Mouse (Mus musculus) MEL (cell line): ENCODE results near the gene Mtmr4. TPM values are rescaled to one million over a fixed set of nuclear protein-coding genes. Genes with fewer than 3 reads are reported as not detected.

Experiments
- DNase-seq: peaks from one replicate; pipeline ENCODE4 v3.0.0; 2011; ENCODE audit warnings: low read depth, low spot score
- H3K27ac ChIP-seq: 2 replicates; pipeline ENCODE4 v1.5.1; 2012; ENCODE audit warnings: low read depth, mild to moderate bottlenecking, control low read depth, low read length, moderate library complexity; ENCODE audit not compliant: control insufficient read depth
- H3K27me3 ChIP-seq, 2 experiments: fragments of 150-350 bp in 1 of 2; sonication (generic) in 1 of 2; 2 replicates each; pipeline ENCODE4 v1.6.1; 2012; ENCODE audit warnings: low read length in 2 of 2, mild to moderate bottlenecking in 2 of 2, improper control_type of control experiment in 1 of 2, moderate library complexity in 1 of 2; ENCODE audit not compliant: insufficient read depth in 2 of 2, control insufficient read depth in 1 of 2
- H3K36me3 ChIP-seq, 2 experiments: 2 replicates each; pipeline ENCODE4 v1.6.1; 2012 to 2014; ENCODE audit warnings: low read length in 2 of 2, improper control_type of control experiment in 1 of 2, inconsistent platforms in 1 of 2, mild to moderate bottlenecking in 1 of 2; ENCODE audit not compliant: insufficient read depth in 2 of 2, control insufficient read depth in 1 of 2
- H3K4me1 ChIP-seq, 2 experiments: fragments of 150-350 bp in 1 of 2; sonication (generic) in 1 of 2; 2 replicates each; pipeline ENCODE4 v1.6.1; 2012; ENCODE audit warnings: low read length in 2 of 2, improper control_type of control experiment in 1 of 2, mild to moderate bottlenecking in 1 of 2; ENCODE audit not compliant: insufficient read depth in 2 of 2, control insufficient read depth in 1 of 2
- H3K4me3 ChIP-seq, 2 experiments: fragments of 150-350 bp in 1 of 2; sonication (generic) in 1 of 2; 2 replicates each; pipeline ENCODE4 v1.5.1; 2012; ENCODE audit warnings: low read depth in 2 of 2, low read length in 2 of 2, mild to moderate bottlenecking in 2 of 2, moderate library complexity in 2 of 2, control low read depth in 1 of 2, improper control_type of control experiment in 1 of 2; ENCODE audit not compliant: control insufficient read depth in 1 of 2, insufficient read depth in 1 of 2
- H3K79me2 ChIP-seq: 2 replicates; pipeline ENCODE4 v1.6.1; 2012; ENCODE audit warnings: mild to moderate bottlenecking, low read length, moderate library complexity; ENCODE audit not compliant: control insufficient read depth, poor library complexity, insufficient read depth
- H3K9ac ChIP-seq: 2 replicates; pipeline ENCODE4 v1.6.1; 2012; ENCODE audit warnings: low read depth, mild to moderate bottlenecking, control low read depth, low read length, moderate library complexity; ENCODE audit not compliant: control insufficient read depth, poor library complexity, severe bottlenecking
- H3K9me3 ChIP-seq: fragments of 150-350 bp; sonication (generic); replicated peaks from 2 replicates; pipeline ENCODE4 v1.6.1; 2012; ENCODE audit warnings: mild to moderate bottlenecking, low read length, improper control_type of control experiment, moderate library complexity; ENCODE audit not compliant: insufficient read depth
- CHD1 ChIP-seq: IDR thresholded peaks from 2 replicates; pipeline ENCODE4 v1.6.1; 2012; ENCODE audit warnings: low read depth, mild to moderate bottlenecking, inconsistent platforms, low read length, improper control_type of control experiment
- CHD2 ChIP-seq: IDR thresholded peaks from 2 replicates; pipeline ENCODE4 v1.6.1; 2011; ENCODE audit warnings: low read length, improper control_type of control experiment
- CTCF ChIP-seq, 3 experiments: IDR thresholded peaks in 2 of 3; conservative IDR thresholded peaks in 1 of 3; 2 replicates each; pipeline ENCODE4 v1.5.1; 2011 to 2012; ENCODE audit warnings: low read length in 3 of 3, low read depth in 2 of 3, mild to moderate bottlenecking in 2 of 3, improper control_type of control experiment in 1 of 3, inconsistent platforms in 1 of 3, mixed read lengths in 1 of 3, moderate library complexity in 1 of 3; ENCODE audit not compliant: control insufficient read depth in 1 of 3, insufficient read depth in 1 of 3, poor library complexity in 1 of 3, severe bottlenecking in 1 of 3
- EP300 ChIP-seq, 2 experiments: IDR thresholded peaks; 2 replicates each; pipeline ENCODE4 v1.6.1; 2011; ENCODE audit warnings: improper control_type of control experiment in 2 of 2, low read length in 2 of 2, low read depth in 1 of 2, mild to moderate bottlenecking in 1 of 2
- ETS1 ChIP-seq: IDR thresholded peaks from 2 replicates; pipeline ENCODE4 v1.6.1; 2012; ENCODE audit warnings: low read depth, mild to moderate bottlenecking, inconsistent platforms, low read length, improper control_type of control experiment, moderate library complexity
- GATA1 ChIP-seq: IDR thresholded peaks from 2 replicates; pipeline ENCODE4 v1.6.1; 2011; ENCODE audit warnings: low read depth, low read length, improper control_type of control experiment
- HCFC1 ChIP-seq: IDR thresholded peaks from 2 replicates; pipeline ENCODE4 v1.6.1; 2012; ENCODE audit warnings: low read depth, mild to moderate bottlenecking, inconsistent platforms, low read length, improper control_type of control experiment, moderate library complexity
- MAFK ChIP-seq: IDR thresholded peaks from 2 replicates; pipeline ENCODE4 v1.6.1; 2011; ENCODE audit warnings: low read depth, mild to moderate bottlenecking, low read length, improper control_type of control experiment, borderline replicate concordance
- MAZ ChIP-seq: IDR thresholded peaks from 2 replicates; pipeline ENCODE4 v1.6.1; 2012; ENCODE audit warnings: low read depth, mild to moderate bottlenecking, inconsistent platforms, low read length, improper control_type of control experiment
- MYC ChIP-seq: IDR thresholded peaks from 2 replicates; pipeline ENCODE4 v1.6.1; 2011; ENCODE audit warnings: low read depth, mild to moderate bottlenecking, low read length, improper control_type of control experiment, moderate library complexity
- POLR2AphosphoS2 ChIP-seq: IDR thresholded peaks from 2 replicates; pipeline ENCODE4 v1.6.1; 2011; ENCODE audit warnings: low read length, improper control_type of control experiment
- POLR2AphosphoS5 ChIP-seq: IDR thresholded peaks from 2 replicates; pipeline ENCODE4 v1.6.1; 2012; ENCODE audit warnings: low read depth, borderline replicate concordance, mild to moderate bottlenecking, inconsistent platforms, low read length, moderate library complexity, mixed read lengths
- RAD21 ChIP-seq: IDR thresholded peaks from 2 replicates; pipeline ENCODE4 v1.6.1; 2011; ENCODE audit warnings: mild to moderate bottlenecking, low read depth, low read length, improper control_type of control experiment
- RCOR1 ChIP-seq: IDR thresholded peaks from 2 replicates; pipeline ENCODE4 v1.6.1; 2012; ENCODE audit warnings: low read depth, mild to moderate bottlenecking, inconsistent platforms, low read length, improper control_type of control experiment
- SIN3A ChIP-seq: IDR thresholded peaks from 2 replicates; pipeline ENCODE4 v1.6.1; 2012; ENCODE audit warnings: low read length, improper control_type of control experiment, inconsistent platforms
- TCF12 ChIP-seq: IDR thresholded peaks from 2 replicates; pipeline ENCODE4 v1.6.1; 2014; ENCODE audit warnings: low read depth, mild to moderate bottlenecking, inconsistent platforms, low read length, improper control_type of control experiment, moderate library complexity
- USF2 ChIP-seq, 2 experiments: IDR thresholded peaks; 2 replicates each; pipeline ENCODE4 v1.6.1; 2011 to 2012; ENCODE audit warnings: improper control_type of control experiment in 2 of 2, low read length in 2 of 2, borderline replicate concordance in 1 of 2, inconsistent platforms in 1 of 2, low read depth in 1 of 2, mild to moderate bottlenecking in 1 of 2; ENCODE audit not compliant: insufficient read depth in 1 of 2
- ZC3H11A ChIP-seq: IDR thresholded peaks from 2 replicates; pipeline ENCODE4 v1.6.1; 2012; ENCODE audit warnings: low read depth, mild to moderate bottlenecking, inconsistent platforms, low read length, improper control_type of control experiment
- ZKSCAN1 ChIP-seq: IDR thresholded peaks from 2 replicates; pipeline ENCODE4 v1.6.1; 2012; ENCODE audit warnings: low read depth, mild to moderate bottlenecking, inconsistent platforms, low read length, improper control_type of control experiment, moderate library complexity
- ZMIZ1 ChIP-seq: IDR thresholded peaks from 2 replicates; pipeline ENCODE4 v1.6.1; 2012; ENCODE audit warnings: low read depth, mild to moderate bottlenecking, inconsistent platforms, low read length, improper control_type of control experiment, moderate library complexity
- ZNF384 ChIP-seq: IDR thresholded peaks from 2 replicates; pipeline ENCODE4 v1.6.1; 2012; ENCODE audit warnings: low read depth, mild to moderate bottlenecking, inconsistent platforms, low read length, improper control_type of control experiment
- polyA plus RNA-seq, 2 experiments: library from polyadenylated mRNA; stranded (reverse) in 1 of 2; unstranded in 1 of 2; fragments of >175 nt in 1 of 2; fragments of >200 nt in 1 of 2; gene quantifications; 2 replicates each; pipeline versions ENCODE4 v1.2.1 to v1.2.4; 2012; ENCODE audit warnings: low replicate concordance in 2 of 2, low read depth in 1 of 2; ENCODE audit not compliant: insufficient read length in 2 of 2, insufficient read depth in 1 of 2, missing spikeins in 1 of 2
- total RNA-seq: library from RNA; depleted of rRNA; stranded (reverse); fragments of 300-350 nt; gene quantifications from 2 replicates; pipeline ENCODE4 v1.2.3, GENCODE M21; 2012

The Mtmr4 gene
- total and polyA plus RNA-seq, 3 experiments = 25.9 to 32.4 TPM; not detected in 1

DNA sequence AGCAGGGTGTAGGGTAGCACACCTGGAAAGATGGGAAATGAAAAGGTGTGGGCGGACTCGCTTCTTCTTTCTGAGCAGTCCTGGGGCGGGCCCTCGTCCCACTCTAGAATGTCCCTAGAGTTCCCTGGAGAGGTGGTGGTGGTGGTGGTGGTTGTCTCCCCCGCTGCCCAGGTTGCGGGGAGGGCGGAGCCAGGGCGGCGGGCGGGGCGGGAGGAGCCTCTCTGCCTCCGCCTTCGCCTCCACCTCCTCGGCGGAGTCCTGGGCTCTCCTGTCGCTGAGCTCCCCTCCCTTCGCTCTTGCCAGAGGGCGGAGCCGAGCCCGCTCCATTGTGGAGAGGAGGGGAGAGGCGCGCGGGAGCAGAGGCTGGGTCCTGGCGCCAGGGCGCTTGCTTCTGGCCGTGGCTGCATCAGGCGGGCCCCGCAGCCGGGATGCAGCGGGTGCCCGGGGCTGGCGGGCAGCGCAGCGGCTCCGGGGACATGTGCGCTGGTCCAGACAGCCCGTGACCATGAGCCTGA lies 3.4 kb downstream of the Mtmr4 start:
- H3K9ac ChIP-seq = no peak overlapping the region
- H3K4me1 ChIP-seq = peaks cover 3 to 11% of the 10 kb centered on the region in 2 experiments; a peak in 3 of 4 replicates
- DNase-seq = no peak
- H3K79me2 ChIP-seq = peaks cover 26% of the 10 kb centered on the region
- no peak for TF ChIP-seq RCOR1
- no peak for TF ChIP-seq POLR2AphosphoS5
- no peak for TF ChIP-seq POLR2AphosphoS2
- no peak for TF ChIP-seq HCFC1
- TF ChIP-seq CTCF (IDR thresholded peaks at IDR 0.05 in 2 of 3, conservative IDR thresholded peaks at IDR 0.05 in 1 of 3; ENCODE audit: control insufficient read depth in 1 of 3, insufficient read depth in 1 of 3, low read depth in 2 of 3, low read length in 3 of 3, poor library complexity in 1 of 3, severe bottlenecking in 1 of 3) = no peak
- TF ChIP-seq GATA1 = no peak
- no peak for TF ChIP-seq ZMIZ1
- H3K27ac ChIP-seq = no peak overlapping the region
- H3K36me3 ChIP-seq = peaks cover 2 to 10% of the 10 kb centered on the region in 2 experiments
- H3K27me3 ChIP-seq = no peaks in the 10 kb centered on the region
- H3K9me3 ChIP-seq = no peaks in the 10 kb centered on the region
- H3K4me3 ChIP-seq = no peak overlapping the region

DNA sequence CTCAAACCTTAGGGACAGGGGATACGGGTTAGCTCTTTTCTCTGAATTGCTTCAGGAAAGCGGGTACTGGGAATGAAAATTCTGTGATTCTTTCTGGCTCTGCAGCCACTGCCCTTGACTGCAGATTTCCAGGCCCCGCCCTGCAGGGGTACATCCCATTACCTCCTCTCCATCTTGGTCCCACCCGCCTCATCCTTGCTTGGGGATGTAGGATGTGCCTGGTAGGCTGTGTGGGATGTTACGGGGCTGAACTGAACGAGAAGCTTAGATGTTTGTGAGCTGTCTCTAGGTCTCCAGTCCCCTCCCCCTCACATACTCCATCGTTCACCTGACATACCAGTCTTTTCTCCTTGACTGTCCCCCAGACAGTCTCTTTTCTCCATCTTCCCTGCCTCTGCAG lies 4.0 kb downstream of the Mtmr4 start:
- peaks cover 21% of the 10 kb centered on the region for H3K79me2 ChIP-seq
- DNase-seq = no peak
- peaks cover 0 to 11% of the 10 kb centered on the region in 2 experiments; a peak in 3 of 4 replicates for H3K4me1 ChIP-seq
- no peaks in the 10 kb centered on the region for H3K27me3 ChIP-seq
- H3K4me3 ChIP-seq = no peak overlapping the region
- peaks cover 2 to 7% of the 10 kb centered on the region in 2 experiments for H3K36me3 ChIP-seq
- TF ChIP-seq GATA1 (no peak), TCF12 (no peak), ZC3H11A (no peak), ZKSCAN1 (no peak)
- TF ChIP-seq, all 39 proteins: peak for 0
- H3K9ac ChIP-seq = no peak overlapping the region
- no peak overlapping the region for H3K27ac ChIP-seq
- H3K9me3 ChIP-seq = no peaks in the 10 kb centered on the region

DNA sequence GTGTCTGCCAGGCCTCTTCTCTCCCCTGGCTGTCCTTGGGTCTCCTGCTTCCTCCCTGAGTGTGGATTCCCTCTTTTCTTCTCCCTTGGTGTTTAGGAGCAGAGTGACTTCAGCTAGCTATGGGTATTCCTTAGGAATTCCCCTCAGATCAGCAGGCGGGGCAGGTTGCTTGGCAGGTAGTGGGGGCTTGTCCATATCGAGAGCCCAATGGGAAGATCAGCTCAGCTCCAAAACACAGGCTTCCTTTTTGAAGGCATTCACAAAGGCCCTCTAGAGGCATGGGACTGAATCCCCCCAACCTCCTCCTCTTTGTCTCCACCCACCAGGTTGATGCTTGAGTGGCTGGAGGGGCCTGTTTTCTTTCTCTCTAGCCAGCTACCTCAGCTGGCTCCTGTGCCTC lies 4.5 kb downstream of the Mtmr4 start:
- no peaks in the 10 kb centered on the region for H3K27me3 ChIP-seq
- no peaks in the 10 kb centered on the region for H3K9me3 ChIP-seq
- no peak for DNase-seq
- H3K36me3 ChIP-seq = peaks cover 2 to 7% of the 10 kb centered on the region in 2 experiments
- peaks cover 0 to 11% of the 10 kb centered on the region in 2 experiments; a peak in 3 of 4 replicates for H3K4me1 ChIP-seq
- H3K9ac ChIP-seq = no peak overlapping the region
- TF ChIP-seq CHD2 = no peak
- no peak for TF ChIP-seq EP300 (IDR thresholded peaks at IDR 0.05; ENCODE audit: low read depth in 1 of 2, low read length in 2 of 2)
- no peak for TF ChIP-seq CHD1
- TF ChIP-seq MAZ = no peak
- TF ChIP-seq USF2 (IDR thresholded peaks at IDR 0.05; ENCODE audit: borderline replicate concordance in 1 of 2, insufficient read depth in 1 of 2, low read depth in 1 of 2, low read length in 2 of 2) = no peak
- no peak for TF ChIP-seq SIN3A
- no peak for TF ChIP-seq MYC
- TF ChIP-seq MAFK = no peak
- no peak for TF ChIP-seq RAD21
- TF ChIP-seq POLR2AphosphoS5 = no peak
- no peak for TF ChIP-seq ETS1
- TF ChIP-seq RCOR1 = no peak
- no peak for TF ChIP-seq ZNF384
- H3K27ac ChIP-seq = no peak overlapping the region
- H3K79me2 ChIP-seq = peaks cover 15% of the 10 kb centered on the region
- no peak overlapping the region for H3K4me3 ChIP-seq
